Mouse (Mus musculus) testis, adult 2 months (tissue): ENCODE data around the gene Cdpf1.

Experiments
- CTCF ChIP-seq: fragments of 200-500 bp; IDR thresholded peaks from 2 replicates; pipeline ENCODE4 v1.5.1; 2012; ENCODE audit warnings: low read depth, mild to moderate bottlenecking, inconsistent platforms, low read length, moderate library complexity; ENCODE audit not compliant: control insufficient read depth, insufficient read depth, insufficient replicate concordance
- POLR2A ChIP-seq: fragments of 200-500 bp; IDR thresholded peaks from 2 replicates; pipeline ENCODE4 v1.6.1; 2012; ENCODE audit warnings: low read depth, mild to moderate bottlenecking, inconsistent platforms, low read length, moderate library complexity; ENCODE audit not compliant: control insufficient read depth

DNA sequence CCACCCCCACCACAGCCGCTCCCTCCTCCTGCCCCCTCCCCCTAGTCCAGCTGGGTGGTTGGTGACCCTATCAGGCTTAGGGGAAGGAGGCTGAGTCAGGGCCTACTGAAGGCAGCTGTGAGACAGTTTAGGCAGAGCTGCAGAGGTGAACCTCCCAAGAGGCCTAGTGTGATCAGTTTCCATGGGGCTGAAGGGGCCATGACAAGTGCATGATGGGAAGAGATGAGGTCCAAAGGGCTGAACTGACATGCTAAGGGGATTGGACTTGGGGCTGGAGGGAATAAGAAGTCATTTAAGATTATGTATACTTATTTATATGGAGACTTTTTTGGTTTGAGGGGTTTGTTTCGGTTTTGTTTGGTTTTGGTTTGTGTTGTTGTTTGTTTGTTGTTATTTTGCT is 35.3 kb downstream of the Cdpf1 start:
- no peak for TF ChIP-seq POLR2A
- TF ChIP-seq CTCF, result no peak
